Mouse (Mus musculus): ENCODE data around the gene Mov10l1.

The Mov10l1 gene

DNA sequence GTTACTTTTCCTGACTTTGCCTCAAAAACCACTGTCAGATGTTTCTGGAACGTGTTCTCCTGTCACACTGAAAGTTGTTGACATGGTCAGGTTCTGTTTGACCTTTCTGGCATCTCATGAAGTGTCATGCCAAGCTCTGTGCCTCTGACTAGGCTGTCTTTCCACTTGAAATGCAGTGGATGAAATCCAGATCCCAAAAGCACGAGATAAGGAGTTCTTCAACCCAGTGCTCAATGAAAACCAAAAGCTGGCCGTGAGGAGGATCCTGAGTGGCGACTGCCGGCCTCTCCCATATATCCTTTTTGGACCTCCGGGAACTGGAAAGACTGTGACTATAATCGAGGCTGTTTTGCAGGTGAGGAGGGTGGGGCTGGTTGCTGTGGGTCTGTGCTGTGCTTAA, 37.4 kb downstream of the Mov10l1 start:
- no peak for DNase-seq

DNA sequence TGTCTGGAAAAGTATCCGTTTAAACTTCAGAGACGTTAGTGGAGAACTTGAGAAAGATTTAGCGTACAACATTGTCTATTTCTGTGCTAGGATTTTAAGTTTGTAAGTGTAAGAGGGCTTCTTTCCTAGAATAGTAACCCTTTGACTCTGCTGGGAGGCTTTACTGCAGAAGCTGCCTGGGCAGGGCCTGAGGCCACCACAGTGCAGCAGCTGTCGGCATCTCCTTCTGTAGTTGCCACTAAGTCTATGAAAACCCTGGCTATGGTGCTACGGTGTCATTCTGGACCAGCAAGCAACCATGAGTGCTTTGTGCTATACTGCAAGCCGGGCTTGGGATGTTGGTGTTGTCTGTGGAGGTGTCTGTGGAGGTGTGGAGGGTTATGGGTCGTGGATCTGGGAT, 37.8 kb downstream of the Mov10l1 start:
- DNase-seq: no peak

DNA sequence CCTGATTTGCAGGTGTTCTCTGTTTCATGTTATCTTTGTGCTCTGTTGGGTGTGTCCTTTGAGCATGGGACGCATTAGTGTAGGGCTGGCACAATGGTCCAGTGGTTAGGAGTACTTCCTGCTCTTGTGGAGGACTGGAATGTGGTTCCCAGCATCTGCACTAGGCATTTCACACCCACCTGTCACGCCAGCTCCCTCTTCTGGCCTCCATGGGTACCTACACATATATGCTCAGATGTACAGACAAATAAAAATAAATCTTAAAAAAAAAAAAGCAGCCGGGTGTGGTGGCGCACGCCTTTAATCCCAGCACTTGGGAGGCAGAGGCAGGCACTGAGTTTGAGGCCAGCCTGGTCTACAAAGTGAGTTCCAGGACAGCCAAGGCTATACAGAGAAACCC, 61.7 kb downstream of the Mov10l1 start:
- no peak for DNase-seq

DNA sequence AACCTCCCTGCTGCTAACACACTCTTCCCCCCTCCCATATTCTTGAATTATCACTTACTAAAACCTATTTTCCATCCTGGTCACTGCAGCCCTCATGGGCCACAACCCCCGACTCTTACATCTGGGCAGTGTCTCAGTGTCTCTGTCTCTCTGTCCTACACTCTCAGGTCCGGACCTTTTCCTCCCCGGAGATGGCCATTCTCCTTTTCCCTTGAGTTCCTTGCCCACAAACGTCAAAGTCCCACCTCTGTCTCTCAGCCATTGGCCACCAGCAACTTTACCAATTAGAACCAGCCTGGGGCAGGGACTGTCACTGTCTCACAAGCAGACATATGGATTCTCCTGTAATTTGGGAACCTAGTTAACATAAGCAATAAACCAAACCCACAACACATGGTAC, 63.6 kb downstream of the Mov10l1 start:
- no peak for DNase-seq

DNA sequence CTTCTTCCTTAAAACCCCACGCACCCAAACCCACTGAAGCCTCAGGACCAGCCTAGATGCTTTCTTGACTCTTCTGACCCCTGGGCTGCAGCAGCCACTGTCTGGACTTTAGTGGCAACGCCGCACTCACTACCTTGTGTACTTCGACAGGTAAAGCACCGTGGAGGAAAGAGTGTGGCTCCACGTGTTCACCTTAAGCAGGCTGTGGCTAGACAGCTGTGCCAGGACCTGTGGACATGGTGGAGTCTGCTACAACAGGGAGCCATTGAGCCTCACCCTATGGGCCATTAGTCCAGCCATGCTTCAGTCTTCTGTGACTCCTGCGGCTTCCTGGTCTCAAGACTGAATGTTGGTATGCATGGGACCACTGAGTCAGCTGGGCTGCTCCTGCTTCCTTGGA, 72.0 kb downstream of the Mov10l1 start:
- DNase-seq: no peak

DNA sequence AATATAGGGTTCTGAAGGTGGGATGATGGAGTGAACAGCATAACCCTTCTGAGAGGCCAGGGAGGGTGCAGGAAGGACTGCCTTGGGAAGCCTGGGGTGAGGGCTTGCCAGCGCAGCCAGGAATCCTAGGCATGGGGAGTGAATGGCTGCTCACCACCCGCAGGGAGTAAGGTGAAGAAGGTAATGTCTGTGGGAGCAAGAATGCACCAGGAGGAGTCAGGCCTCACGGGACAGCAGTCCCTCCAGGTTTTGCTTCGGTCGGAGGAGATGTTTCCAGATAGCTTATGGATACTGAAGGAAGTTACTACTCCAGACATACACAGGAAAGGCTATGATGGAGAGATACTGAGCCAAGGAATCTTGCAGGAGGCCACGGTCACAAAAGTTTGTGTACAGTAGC, 76.0 kb downstream of the Mov10l1 start:
- DNase-seq: no peak

DNA sequence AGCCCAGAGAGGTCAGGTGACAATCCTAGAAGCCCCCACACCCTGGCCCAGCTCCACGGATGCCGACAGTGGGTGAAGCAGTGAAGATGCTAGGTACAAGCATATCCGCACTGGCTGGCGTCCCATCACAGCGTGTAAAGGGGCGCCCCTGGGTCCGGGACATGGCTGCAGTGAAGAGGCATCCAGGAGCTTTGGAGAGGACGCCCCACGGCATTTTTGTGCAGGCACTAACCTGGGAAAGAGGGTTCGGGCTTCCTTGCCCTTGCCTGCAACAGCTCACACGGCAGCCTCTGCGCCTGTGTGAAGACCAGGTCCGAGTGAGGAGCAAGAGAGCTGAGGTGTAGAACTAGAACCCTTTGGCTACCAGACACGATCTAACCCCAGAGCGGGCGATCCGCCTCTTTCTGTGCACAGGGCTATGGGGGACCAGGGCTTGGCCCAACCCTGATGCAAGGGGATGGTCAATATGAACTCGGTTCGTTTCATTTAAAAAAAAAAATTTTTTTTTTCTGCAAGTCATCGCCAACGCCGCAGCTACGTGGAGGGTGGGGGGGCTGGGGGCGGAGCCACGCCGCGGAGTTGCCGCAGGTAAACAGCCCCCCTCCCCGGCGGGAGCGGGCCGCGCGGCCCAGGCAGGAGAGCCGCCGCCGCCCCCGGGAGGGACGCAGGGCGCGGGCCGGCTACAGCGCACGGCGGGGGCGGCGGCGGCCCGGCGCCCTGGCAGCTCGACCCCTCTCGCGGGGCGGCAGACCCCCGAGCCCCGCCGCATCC, 76.6 kb downstream of the Mov10l1 start, which contains the start of gene Panx2:
TSS of gene Panx2 (plus strand) at position 574 of the 771 bp plus-strand sequence.
- no peak for DNase-seq

DNA sequence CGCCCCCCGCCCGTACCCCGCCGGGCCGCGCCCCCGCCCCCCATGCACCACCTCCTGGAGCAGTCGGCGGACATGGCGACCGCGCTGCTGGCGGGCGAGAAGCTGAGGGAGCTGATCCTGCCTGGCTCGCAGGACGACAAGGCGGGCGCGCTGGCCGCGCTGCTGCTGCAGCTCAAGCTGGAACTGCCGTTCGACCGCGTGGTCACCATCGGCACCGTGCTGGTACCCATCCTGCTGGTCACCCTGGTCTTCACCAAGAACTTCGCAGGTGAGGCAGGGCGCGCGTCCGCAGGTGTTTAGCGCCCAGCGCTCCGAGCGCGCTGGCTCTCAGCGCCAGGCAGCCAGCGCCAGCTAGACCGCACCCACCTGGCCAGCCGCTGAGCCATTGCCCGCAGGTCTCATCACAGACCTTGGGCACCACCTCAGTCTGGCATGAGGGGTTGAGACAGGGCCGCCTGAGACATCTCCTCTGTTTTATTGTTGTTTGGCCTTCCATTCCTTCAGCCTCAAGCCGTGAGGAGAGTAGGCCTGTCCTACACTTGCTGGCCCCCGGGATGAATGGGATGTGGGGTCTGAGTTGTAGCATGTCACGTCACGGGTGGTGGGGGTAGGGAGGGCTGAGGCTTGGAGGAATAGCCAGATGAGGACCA, 77.4 kb downstream of the Mov10l1 start:
- no peak for DNase-seq

DNA sequence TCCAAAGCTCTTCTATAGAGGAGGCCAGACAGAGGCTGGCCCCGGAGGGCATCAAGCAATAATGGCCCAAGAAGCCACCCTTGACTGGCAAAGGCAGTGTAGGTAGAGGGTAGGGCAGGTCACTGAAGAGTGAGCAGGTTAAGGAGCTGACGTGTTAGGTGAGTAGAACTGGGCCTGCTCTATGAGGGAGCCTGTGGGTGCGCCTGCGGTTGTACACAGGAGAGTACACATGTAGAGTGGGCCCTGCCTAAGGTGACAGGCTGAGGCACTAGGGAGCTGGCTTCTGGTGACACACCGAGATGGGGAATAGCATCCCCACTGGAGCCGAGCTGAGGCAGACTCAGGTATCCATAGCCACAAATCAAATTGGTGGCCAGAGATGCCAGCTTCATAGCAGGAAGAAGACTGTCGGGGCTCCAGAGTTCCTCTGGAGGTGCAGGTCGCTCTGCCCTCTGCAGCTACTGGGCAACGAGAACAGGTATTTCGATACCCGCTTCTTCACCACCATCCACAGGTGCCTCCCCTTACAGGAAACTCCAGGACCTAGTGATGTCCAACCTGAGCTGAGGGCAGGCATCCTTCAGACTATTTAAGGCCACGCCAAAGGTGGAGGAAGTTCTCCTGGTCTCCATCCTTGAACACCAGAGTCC, 78.2 kb downstream of the Mov10l1 start:
- DNase-seq: no peak

DNA sequence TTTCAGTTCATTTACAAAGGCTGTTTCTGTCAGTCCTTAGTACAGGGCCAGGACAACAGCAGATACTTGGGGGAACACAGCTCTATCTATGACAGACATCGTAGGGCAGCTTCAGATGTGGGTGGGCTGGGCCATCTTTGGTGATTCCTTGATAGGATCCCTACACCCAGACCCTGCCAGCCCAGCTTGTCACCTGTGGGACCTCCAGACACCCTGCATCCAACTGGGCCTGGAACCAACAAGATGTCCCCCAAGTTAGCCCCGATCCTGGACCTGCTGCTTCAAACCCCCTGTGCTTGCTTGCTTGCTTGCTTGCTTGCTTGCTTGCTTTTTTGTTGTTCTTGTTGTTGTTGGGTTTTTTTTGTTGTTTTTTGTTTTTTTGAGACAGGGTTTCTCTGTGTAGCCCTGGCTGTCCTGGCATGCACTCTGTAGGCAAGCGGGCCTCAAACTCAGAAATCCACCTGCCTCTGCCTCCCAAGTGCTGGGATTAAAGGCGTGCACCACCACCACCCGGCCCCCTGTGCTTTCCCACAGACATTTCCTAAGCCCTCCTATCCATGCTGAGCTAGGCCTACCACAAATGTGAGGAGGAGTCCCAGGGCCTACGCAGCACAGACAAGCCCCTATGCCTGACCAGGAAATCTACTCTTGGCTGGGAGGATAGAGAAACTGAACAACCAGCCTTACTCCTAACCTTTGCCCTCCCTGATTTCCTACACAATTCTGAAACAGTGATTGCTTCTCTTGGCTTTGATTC, 79.2 kb downstream of the Mov10l1 start:
- DNase-seq: no peak

DNA sequence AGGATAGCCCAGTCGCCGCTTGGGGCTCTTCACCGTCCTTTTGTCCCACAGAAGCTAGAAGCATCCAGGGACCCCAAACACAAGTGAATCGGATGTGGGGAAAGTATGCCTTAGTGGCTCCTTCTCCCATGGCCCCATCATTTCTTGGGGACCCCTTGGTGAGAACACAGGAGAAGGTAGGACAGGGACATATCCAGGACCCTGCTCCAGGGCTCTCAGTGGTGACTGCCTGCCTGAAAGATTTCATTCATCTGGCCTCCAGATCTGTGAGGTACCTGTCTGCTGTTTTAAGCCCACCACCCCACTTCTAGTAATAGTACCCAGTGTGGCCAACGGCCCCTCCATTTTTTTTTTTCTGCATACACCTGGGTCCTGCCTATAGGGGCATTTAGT, 79.8 kb downstream of the Mov10l1 start:
- no peak for DNase-seq

DNA sequence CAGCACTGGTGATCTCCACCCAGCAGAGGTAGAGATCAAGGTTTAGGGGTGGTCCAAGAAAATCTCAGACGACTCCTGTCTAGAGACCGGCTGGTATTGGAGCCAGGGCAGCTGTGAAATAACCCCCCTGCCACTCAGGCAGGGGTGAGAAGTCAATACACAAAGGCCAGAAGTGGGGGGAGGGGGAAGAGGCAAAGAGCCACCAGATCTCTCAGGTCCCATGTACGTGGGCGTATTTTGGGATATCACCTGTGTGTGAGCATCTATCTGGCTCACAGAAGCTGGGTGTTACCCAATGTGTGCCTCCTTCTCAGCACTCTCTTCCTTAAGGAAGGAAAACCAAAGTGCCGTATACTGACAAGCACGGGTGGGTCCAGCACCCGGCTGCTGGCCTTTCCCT, 80.3 kb downstream of the Mov10l1 start:
- DNase-seq: no peak

DNA sequence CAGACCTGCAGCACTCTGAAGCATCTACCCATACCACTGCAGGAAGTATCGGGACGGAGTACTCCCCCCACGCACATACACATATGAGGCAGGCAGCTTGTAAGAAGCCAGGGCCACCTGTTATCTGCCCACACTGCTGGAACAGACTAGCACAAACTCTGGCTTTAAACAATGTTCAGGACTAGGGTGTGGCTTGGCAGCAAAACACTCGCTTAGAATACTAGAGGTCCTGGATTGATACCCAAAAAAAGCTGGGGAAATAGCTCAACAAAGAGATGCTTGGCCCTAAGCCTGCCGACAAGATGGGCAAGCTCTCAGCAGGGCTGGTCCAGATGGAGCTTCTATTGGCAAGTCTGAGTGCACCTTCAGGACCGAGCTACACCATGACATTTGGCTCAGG, 80.8 kb downstream of the Mov10l1 start:
- DNase-seq: no peak

DNA sequence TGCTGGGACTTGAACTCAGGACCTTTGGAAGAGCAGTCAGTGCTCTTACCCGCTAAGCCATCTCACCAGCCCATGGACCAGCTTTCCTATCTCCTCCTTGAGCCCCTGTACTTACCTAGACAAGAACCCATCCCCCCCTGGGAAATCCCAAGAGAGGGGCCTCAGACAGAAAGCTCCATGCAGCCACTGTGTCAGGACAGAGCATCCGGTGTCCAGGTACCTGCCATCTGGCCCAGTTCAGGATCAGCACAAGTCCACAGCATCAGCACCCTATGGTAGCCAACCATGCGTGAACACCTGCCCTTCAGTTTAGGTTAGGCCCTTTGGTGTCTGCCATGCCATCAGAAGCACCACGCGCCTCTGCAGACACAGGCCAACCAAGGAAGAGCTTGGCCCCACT, 82.2 kb downstream of the Mov10l1 start:
- DNase-seq: no peak

DNA sequence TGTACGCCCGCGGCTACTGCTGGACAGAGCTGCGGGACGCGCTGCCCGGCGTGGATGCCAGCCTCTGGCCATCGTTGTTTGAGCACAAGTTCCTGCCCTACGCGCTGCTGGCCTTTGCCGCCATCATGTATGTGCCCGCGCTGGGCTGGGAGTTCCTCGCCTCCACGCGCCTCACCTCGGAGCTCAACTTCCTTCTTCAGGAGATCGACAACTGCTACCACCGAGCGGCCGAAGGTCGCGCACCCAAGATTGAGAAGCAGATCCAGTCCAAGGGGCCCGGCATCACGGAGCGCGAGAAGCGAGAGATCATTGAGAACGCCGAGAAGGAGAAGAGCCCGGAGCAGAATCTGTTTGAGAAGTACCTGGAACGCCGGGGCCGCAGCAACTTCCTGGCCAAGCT, 84.9 kb downstream of the Mov10l1 start:
- DNase-seq: no peak

DNA sequence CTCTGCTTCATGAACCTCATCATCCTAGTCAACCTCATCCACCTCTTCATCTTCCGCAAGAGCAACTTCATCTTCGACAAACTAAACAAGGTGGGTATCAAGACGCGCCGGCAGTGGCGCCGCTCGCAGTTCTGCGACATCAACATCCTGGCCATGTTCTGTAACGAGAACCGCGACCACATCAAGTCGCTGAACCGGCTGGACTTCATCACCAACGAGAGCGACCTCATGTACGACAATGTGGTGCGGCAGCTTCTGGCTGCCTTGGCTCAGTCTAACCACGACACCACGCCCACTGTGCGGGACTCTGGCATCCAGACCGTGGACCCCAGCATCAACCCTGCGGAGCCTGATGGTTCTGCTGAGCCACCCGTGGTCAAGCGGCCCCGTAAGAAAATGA, 85.5 kb downstream of the Mov10l1 start:
- DNase-seq: no peak

DNA sequence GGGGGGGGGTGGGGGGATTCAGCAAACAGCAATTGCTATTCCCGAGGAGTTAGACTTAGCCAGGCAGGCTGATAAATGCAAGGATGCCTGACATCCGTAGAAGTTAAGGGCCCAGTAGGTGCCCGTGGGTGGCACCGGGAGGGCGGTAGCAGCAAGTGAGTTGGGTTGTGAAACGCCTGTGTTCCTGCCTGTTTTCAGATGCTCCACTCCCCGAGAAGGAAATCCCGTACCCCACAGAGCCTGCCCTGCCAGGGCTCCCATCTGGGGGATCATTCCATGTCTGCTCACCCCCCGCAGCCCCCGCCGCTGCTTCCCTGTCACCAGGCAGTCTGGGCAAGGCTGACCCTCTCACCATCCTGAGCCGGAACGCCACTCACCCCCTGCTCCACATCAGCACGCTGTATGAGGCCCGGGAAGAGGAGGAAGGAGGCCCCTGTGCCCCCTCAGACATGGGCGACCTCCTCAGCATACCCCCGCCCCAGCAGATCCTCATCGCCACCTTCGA, 86.7 kb downstream of the Mov10l1 start:
- DNase-seq: no peak

DNA sequence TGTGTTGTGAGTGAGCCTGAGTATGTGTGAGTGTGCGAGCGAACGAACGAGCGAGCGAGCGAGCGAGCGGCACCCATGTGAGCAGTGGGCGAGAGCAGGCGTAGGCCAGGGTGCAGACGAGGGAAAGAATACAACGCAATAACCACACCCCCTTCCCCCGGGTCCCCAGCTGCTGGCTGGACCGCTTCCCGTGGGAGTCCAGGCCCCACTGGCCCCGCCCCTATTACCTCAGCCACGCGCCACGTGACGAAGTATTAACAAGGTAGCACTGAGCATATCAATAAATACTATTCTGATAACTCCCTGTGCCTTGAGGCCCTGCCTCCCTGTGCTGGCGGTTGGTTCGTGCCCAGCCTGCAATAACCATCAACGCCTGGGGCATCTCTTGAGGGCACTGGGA, 87.9 kb downstream of the Mov10l1 start:
- DNase-seq: no peak

DNA sequence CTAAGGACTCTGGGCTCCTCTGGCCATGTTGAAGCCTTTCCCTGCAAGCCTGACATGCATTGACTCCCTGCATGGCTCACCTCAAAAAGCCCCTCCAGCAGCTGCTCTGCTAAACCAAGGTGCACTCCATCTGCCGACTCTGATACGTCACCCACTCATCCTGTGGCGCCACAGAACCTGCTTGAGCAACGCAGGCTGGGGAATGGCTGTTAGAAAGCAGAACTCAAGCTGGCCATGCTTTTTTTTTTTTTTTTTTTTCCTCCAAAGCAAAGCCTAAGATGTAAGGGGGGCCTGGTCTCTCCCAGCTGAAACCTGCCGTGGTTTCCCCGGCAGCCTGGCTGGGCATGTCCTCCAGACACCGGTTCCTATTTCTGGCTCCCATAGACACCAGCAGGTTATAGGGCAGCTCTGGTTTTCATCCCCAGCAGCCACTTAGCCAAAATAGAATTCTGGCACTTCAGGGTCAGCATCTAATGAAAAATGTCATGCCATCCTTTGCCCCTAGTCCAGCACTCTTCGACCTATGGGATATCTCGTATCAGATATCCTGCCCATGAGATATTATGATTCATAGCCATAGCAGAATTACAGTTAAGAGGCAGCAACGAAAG, 91.4 kb downstream of the Mov10l1 start:
- DNase-seq: no peak

DNA sequence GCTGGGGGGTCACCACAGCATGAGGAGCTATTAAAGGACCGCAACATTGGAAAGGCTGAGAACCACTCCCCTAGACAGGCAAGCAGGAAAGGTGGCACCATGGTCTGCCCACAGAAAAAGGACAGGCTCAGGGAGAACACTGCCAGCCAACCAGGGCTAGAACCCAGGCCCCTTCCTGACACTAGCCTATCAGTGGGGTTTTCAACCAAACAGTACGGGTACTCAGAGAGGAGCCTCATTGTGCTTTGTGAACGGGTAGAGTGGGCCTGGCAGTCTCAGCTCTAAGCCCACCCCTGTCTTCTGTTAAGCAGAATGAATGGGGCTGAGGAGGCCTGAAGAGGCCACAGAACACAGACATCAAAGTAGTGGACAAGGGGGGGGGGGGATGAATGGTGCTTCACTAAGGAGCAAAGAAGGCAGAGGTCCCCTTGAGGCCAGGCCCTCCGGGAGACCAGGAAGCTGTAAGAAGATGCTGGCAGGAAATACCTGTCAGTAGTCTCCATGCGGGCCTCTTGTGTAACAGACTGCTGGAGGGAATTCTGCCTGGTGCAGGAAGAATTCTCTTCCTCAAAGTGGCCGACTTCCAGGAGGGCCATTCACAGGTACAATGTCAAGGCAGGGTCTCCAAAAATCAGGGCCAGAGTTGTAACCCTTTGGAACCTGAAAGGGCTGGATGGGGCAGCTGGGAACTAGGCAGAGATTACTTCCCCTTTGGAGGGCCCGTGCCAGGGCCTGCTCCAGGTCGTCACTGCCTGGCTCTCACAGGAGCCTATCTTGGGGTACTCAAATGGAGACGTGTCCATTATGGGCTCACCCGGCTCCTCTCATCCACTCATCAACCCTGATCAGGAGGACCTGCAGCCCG, 92.1 kb downstream of the Mov10l1 start, which contains the start of gene Trabd:
TSS of gene Trabd (plus strand) at position 512 of the 865 bp plus-strand sequence.
- DNase-seq: no peak

DNA sequence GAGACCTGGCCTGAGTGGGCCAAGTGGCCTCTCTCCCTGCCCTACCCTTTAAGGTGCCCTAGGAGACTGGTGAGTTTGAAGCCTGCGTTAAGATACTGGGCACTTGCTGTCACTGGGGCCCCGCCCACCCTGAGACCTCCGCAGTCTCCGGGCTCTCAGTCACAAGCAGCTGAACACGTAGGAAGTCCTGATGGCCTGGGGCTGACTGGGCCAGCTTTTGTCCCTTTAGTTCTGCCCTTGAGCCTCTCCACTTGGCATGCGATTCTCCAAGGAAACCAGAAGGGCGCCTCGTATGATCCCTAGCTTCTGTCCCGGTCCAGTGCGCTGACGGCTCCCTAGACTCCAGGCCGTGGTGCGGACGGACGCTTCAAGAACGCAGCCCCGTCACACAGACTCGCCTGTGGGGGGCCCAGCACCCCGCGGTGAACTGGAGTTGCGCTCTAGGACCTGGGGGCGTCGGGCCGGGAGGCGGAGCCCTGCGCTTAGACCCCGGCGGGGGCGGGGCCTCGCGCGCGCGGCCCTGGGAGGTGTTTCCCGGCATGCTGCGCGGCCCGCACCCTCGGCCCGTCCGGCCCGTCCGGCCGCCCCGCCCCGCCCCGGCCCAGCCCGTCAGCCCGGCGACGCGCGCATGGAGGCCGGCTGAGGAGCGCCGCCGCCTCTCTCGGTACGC, 92.9 kb downstream of the Mov10l1 start:
- DNase-seq: peak; percentile 89
